ENCODE assay signal across 9 mouse cellular contexts in the genomic region with DNA sequence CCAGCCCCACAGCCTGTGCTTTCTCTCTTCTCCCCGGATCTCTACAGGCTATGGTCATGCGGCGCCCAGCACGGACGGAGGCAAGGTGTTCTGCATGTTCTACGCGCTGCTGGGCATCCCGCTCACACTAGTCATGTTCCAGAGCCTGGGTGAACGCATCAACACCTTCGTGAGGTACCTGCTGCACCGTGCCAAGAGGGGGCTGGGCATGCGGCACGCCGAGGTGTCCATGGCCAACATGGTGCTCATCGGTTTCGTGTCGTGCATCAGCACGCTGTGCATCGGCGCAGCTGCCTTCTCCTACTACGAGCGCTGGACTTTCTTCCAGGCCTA. TPM values are rescaled to one million over a fixed set of nuclear protein-coding genes. Genes with fewer than 3 reads are reported as not detected.
DNase-seq lines count a peak whose midpoint lies in the region; ATAC-seq lines count a peak whose summit lies in the region.
"Had no signal": no experiment of that assay in that cellular context is flagged by ENCODE, and none has a peak within 500 bp of the region (broad histone marks: within the 10 kb centered on the region; RNA-seq: fewer than 3 reads in every experiment).

No protein-coding gene starts in this region.

- peak overlapping the region; percentile 29; the same call in 1 of the 2 replicates for H3K4me3 ChIP-seq in lung, embryonic 15.5 days
- H3K4me3 ChIP-seq in intestine, embryonic 15.5 days (replicated peaks), result peak overlapping the region; percentile 32; the same call in 1 of the 2 replicates
- H3K4me3 ChIP-seq in neural tube, embryonic 15.5 days (replicated peaks), result peak overlapping the region; percentile 31; the same call in 1 of the 2 replicates

- peak overlapping the region; percentile 62 for H3K4me2 ChIP-seq in lung, embryonic 15.5 days
- H3K4me2 ChIP-seq in intestine, embryonic 15.5 days (replicated peaks), result peak overlapping the region; percentile 75
- peak overlapping the region; percentile 58 for H3K4me2 ChIP-seq in neural tube, embryonic 15.5 days

- peak; percentile 42 for DNase-seq in cerebellum, adult 11-12 months
- DNase-seq in lung, adult 18-20 months, result no peak
- no peak for DNase-seq in spleen, postnatal 4 days (ENCODE audit: low spot score in 2 of 2)
- no peak for DNase-seq in B cell, adult 2 months

- H3K27me3 ChIP-seq in lung, embryonic 15.5 days, result peaks cover 23% of the 10 kb centered on the region
- H3K27me3 ChIP-seq in intestine, embryonic 15.5 days (replicated peaks), result peaks cover 16% of the 10 kb centered on the region
- peaks cover 33% of the 10 kb centered on the region for H3K27me3 ChIP-seq in neural tube, embryonic 15.5 days (replicated peaks)

- WGBS in lung, embryonic 15.5 days, result 55% methylated on average over 22 of the region's 22 CpGs
- 61% methylated on average over 22 of the region's 22 CpGs for WGBS in intestine, embryonic 15.5 days
- WGBS in neural tube, embryonic 15.5 days, result 55% methylated on average over 22 of the region's 22 CpGs

- H3K27ac ChIP-seq in lung, embryonic 15.5 days, result no peak overlapping the region
- no peak overlapping the region for H3K27ac ChIP-seq in intestine, embryonic 15.5 days
- no peak overlapping the region for H3K27ac ChIP-seq in neural tube, embryonic 15.5 days (replicated peaks)

- peaks cover 49% of the 10 kb centered on the region for H3K4me1 ChIP-seq in lung, embryonic 15.5 days
- peaks cover 33% of the 10 kb centered on the region for H3K4me1 ChIP-seq in intestine, embryonic 15.5 days (replicated peaks)
- H3K4me1 ChIP-seq in neural tube, embryonic 15.5 days, result peaks cover 21% of the 10 kb centered on the region

- no peaks in the 10 kb centered on the region for H3K9me3 ChIP-seq in lung, embryonic 15.5 days
- H3K9me3 ChIP-seq in intestine, embryonic 15.5 days, result no peaks in the 10 kb centered on the region
- H3K9me3 ChIP-seq in neural tube, embryonic 15.5 days (replicated peaks), result no peaks in the 10 kb centered on the region

- no peaks in the 10 kb centered on the region for H3K36me3 ChIP-seq in lung, embryonic 15.5 days
- H3K36me3 ChIP-seq in intestine, embryonic 15.5 days, result no peaks in the 10 kb centered on the region
- no peaks in the 10 kb centered on the region for H3K36me3 ChIP-seq in neural tube, embryonic 15.5 days

- H3K9ac ChIP-seq in lung, embryonic 15.5 days, result no peak overlapping the region
- no peak overlapping the region for H3K9ac ChIP-seq in intestine, embryonic 15.5 days
- H3K9ac ChIP-seq in neural tube, embryonic 15.5 days (replicated peaks), result 0 out of 2 replicates have a peak overlapping the region, but pooled peaks have one; percentile 8

- ATAC-seq in cerebellum, adult (ENCODE audit: insufficient number of reproducible peaks, low FRiP score, low TSS enrichment), result no peak
- ATAC-seq in lung, embryonic 15.5 days (ENCODE audit: borderline replicate concordance, extremely low read depth, low FRiP score, low TSS enrichment), result no peak
- ATAC-seq in intestine, embryonic 15.5 days, result no peak
- ATAC-seq in neural tube, embryonic 15.5 days (ENCODE audit: low FRiP score), result peak; percentile 49; the same call in 1 of the 2 replicates

RNA-seq across cellular contexts. Expression of gene Slc35f6, which starts 25.9 kb away (rescaled TPM):
- polyA plus RNA-seq in lung, embryonic 15.5 days (2015; fragmentation: Nextera tagmentation; extraction: Ambion mirVana), result 26.1 and 28.6 TPM in 2 replicates
- 36.8 and 40.4 TPM in 2 replicates for polyA plus RNA-seq in intestine, embryonic 15.5 days (2015; fragmentation: Nextera tagmentation; extraction: Ambion mirVana)
- 31.2 and 32.8 TPM in 2 replicates for polyA plus RNA-seq in neural tube, embryonic 15.5 days (2015; fragmentation: Nextera tagmentation; extraction: Ambion mirVana)

RNA-seq across cellular contexts. Expression of gene Kcnk3, which starts 33.8 kb away (rescaled TPM):
- polyA plus RNA-seq in lung, embryonic 15.5 days (2015; fragmentation: Nextera tagmentation; extraction: Ambion mirVana), result 21.5 and 23.1 TPM in 2 replicates
- polyA plus RNA-seq in intestine, embryonic 15.5 days (2015; fragmentation: Nextera tagmentation; extraction: Ambion mirVana), result 24.4 and 24.9 TPM in 2 replicates
- 12.5 and 12.9 TPM in 2 replicates for polyA plus RNA-seq in neural tube, embryonic 15.5 days (2015; fragmentation: Nextera tagmentation; extraction: Ambion mirVana)
- polyA plus RNA-seq: C2C12 had no signal

RNA-seq across cellular contexts. Expression of gene Cenpa, which starts 44.8 kb away (rescaled TPM):
- 332 and 343 TPM in 2 replicates for polyA plus RNA-seq in lung, embryonic 15.5 days (2015; fragmentation: Nextera tagmentation; extraction: Ambion mirVana)
- polyA plus RNA-seq in intestine, embryonic 15.5 days (2015; fragmentation: Nextera tagmentation; extraction: Ambion mirVana), result 216 and 224 TPM in 2 replicates
- polyA plus RNA-seq in neural tube, embryonic 15.5 days (2015; fragmentation: Nextera tagmentation; extraction: Ambion mirVana), result 33.0 and 73.4 TPM in 2 replicates
